Mouse (Mus musculus): ENCODE measurements around the gene Tac4.
A peak's percentile ranks its signal among the peaks of the same experiment; 100 is the strongest.

- TF ChIP-seq CTCF (IDR thresholded peaks at IDR 0.05 in 2 of 3, conservative IDR thresholded peaks at IDR 0.05 in 1 of 3; ENCODE audit: control insufficient read depth in 1 of 3, insufficient read depth in 1 of 3, low read depth in 2 of 3, low read length in 3 of 3, poor library complexity in 1 of 3, severe bottlenecking in 1 of 3) (peak in 1 of 3 experiments; percentile 17; a peak in 2 of 6 replicates), POLR2A (IDR thresholded peaks at IDR 0.05; ENCODE audit: control insufficient read depth in 1 of 2, insufficient read depth in 1 of 2, low read depth in 1 of 2, low read length in 2 of 2, poor library complexity in 1 of 2) (no peak), JUND (IDR thresholded peaks at IDR 0.05; ENCODE audit: low read depth, low read length) (no peak), UBTF (IDR thresholded peaks at IDR 0.05; ENCODE audit: borderline replicate concordance, insufficient read depth, low read depth, low read length) (no peak), TCF12 (IDR thresholded peaks at IDR 0.05; ENCODE audit: low read depth, low read length) (no peak), USF2 (IDR thresholded peaks at IDR 0.05; ENCODE audit: borderline replicate concordance in 1 of 2, insufficient read depth in 1 of 2, low read depth in 1 of 2, low read length in 2 of 2) (no peak), NELFE (IDR thresholded peaks at IDR 0.05; ENCODE audit: low read depth, low read length) (peak; percentile 21; the same call in 1 of the 2 replicates), MAFK (IDR thresholded peaks at IDR 0.05; ENCODE audit: borderline replicate concordance, low read depth, low read length) (no peak), EP300 (IDR thresholded peaks at IDR 0.05; ENCODE audit: low read depth in 1 of 2, low read length in 2 of 2) (no peak), TAL1 (IDR thresholded peaks at IDR 0.05; ENCODE audit: low read length) (no peak), RAD21 (IDR thresholded peaks at IDR 0.05; ENCODE audit: low read depth, low read length) (no peak), NRF1 (IDR thresholded peaks at IDR 0.05; ENCODE audit: insufficient read depth, low read depth, low read length, poor library complexity, severe bottlenecking) (no peak), MAZ (IDR thresholded peaks at IDR 0.05; ENCODE audit: low read depth, low read length) (no peak)
These were observed at the start of gene Tac4 for GRCm38 (mm10) chr11:95261178-95261751.

Measured in MEL (cell line).